Mouse (Mus musculus): ENCODE data around the gene Pramef8. TPM values are rescaled to one million over a fixed set of nuclear protein-coding genes. Genes with fewer than 3 reads are reported as not detected.

The Pramef8 gene
- polyA plus RNA-seq (2014; fragmentation: Nextera tagmentation; extraction: Ambion mirVana) = 13.6 and 13.7 TPM in 2 replicates

- Histone ChIP-seq H3K9ac (ENCODE audit: low read depth, low read length) (peak within 1 kb of the TSS; percentile 70), H3K27me3 (ENCODE audit: control insufficient read depth, insufficient read depth, low read length) (no peaks in the 10 kb centered on the region), H3K4me1 (ENCODE audit: control insufficient read depth, insufficient read depth, low read length) (no peaks in the 10 kb centered on the region), H3K9me3 (replicated peaks; ENCODE audit: control insufficient read depth, low read length) (no peaks in the 10 kb centered on the region), H3K4me2 (peak within 1 kb of the TSS; percentile 67), H3K4me3 (ENCODE audit: low read depth, low read length) (peak within 1 kb of the TSS; percentile 58), H3K36me3 (ENCODE audit: control insufficient read depth, insufficient read depth, low read length) (peaks cover 20% of the 10 kb centered on the region), H3K27ac (ENCODE audit: low read depth, low read length) (peak within 1 kb of the TSS; percentile 72)
- WGBS (ENCODE audit: insufficient replicate concordance) = under 1% methylated on average over 50 of the region's 50 CpGs
- peak; percentile 89 for ATAC-seq (replicated peaks; ENCODE audit: insufficient number of reproducible peaks, low FRiP score, low TSS enrichment)
Observed at GRCm38 (mm10) chr4:143412219-143413092, at the start of gene Pramef8. Gene Pramef8 (plus strand): TSS chr4:143412426.

DNA sequence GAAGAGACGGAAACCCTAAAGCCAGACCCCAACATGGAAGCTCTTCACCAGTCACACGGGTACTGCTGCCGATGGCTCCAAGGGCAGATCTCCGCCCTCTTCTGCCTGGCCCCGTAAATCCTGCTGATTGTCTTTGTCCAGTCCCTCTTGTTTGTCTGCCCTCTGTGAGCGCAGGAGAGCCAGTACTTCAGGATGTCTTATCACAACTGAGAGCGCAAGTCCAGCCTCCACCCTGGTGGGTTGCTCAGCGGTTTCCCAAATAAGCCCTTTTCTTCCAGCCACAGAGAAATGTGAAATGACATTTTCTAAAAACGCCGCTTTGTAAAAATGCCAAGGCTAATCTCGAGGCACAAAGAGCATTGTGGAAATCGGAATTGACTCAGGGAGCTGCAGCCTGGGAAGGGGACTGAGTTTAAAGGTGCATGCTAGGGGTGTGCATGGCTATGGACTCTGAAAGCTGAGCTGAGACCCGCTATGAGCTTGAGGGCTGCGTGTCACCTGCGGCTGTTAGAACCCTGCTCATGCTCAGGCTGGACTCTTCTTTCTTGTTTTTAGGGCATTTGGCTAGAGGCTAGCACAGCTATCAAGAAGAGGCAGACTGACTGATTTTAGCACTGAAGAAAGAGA lies 45.7 kb upstream of the Pramef8 start:
- Histone ChIP-seq H3K9ac (ENCODE audit: low read depth, low read length) (no peak overlapping the region), H3K4me1 (ENCODE audit: control insufficient read depth, insufficient read depth, low read length) (no peaks in the 10 kb centered on the region), H3K9me3 (replicated peaks; ENCODE audit: control insufficient read depth, low read length) (no peaks in the 10 kb centered on the region; the same call in 1 of the 2 replicates), H3K36me3 (ENCODE audit: control insufficient read depth, insufficient read depth, low read length) (no peaks in the 10 kb centered on the region), H3K27ac (ENCODE audit: low read depth, low read length) (no peak overlapping the region), H3K4me3 (ENCODE audit: low read depth, low read length) (no peak overlapping the region), H3K4me2 (no peak overlapping the region), H3K27me3 (ENCODE audit: control insufficient read depth, insufficient read depth, low read length) (no peaks in the 10 kb centered on the region)
- no peak for ATAC-seq (replicated peaks; ENCODE audit: insufficient number of reproducible peaks, low FRiP score, low TSS enrichment)
- WGBS (ENCODE audit: insufficient replicate concordance) = 43% methylated on average over 15 of the region's 15 CpGs

DNA sequence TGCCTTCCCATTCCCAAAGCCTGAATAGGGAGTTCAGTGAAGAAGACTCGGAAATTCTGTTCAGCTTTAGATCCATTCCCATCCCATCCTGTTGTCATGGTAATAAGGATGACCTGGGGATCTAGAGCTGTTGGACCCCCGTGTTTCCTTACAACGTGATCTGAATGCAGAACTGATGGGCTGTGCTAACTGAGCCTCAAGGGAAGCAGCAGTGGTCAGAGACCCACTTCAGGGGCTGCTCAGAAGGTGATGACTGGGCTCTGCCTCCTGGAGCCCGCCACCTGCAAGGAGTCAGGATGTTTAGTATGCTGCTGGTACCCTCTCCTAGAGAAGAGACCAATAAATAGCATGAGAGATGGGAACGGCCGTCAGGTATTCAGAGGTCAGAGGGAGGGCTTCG lies 32.7 kb upstream of the Pramef8 start:
- no peaks in the 10 kb centered on the region for H3K36me3 ChIP-seq (ENCODE audit: control insufficient read depth, insufficient read depth, low read length)
- H3K4me1 ChIP-seq (ENCODE audit: control insufficient read depth, insufficient read depth, low read length) = no peaks in the 10 kb centered on the region
- WGBS (ENCODE audit: insufficient replicate concordance) = 49% methylated on average over 7 of the region's 7 CpGs
- 0 out of 2 replicates have a peak, but pooled peaks have one; percentile 19 for ATAC-seq (replicated peaks; ENCODE audit: insufficient number of reproducible peaks, low FRiP score, low TSS enrichment)
- H3K27ac ChIP-seq (ENCODE audit: low read depth, low read length) = no peak overlapping the region
- no peak overlapping the region for H3K9ac ChIP-seq (ENCODE audit: low read depth, low read length)
- no peak overlapping the region for H3K4me2 ChIP-seq
- H3K27me3 ChIP-seq (ENCODE audit: control insufficient read depth, insufficient read depth, low read length) = no peaks in the 10 kb centered on the region
- H3K4me3 ChIP-seq (ENCODE audit: low read depth, low read length) = no peak overlapping the region
- H3K9me3 ChIP-seq (replicated peaks; ENCODE audit: control insufficient read depth, low read length) = no peaks in the 10 kb centered on the region

DNA sequence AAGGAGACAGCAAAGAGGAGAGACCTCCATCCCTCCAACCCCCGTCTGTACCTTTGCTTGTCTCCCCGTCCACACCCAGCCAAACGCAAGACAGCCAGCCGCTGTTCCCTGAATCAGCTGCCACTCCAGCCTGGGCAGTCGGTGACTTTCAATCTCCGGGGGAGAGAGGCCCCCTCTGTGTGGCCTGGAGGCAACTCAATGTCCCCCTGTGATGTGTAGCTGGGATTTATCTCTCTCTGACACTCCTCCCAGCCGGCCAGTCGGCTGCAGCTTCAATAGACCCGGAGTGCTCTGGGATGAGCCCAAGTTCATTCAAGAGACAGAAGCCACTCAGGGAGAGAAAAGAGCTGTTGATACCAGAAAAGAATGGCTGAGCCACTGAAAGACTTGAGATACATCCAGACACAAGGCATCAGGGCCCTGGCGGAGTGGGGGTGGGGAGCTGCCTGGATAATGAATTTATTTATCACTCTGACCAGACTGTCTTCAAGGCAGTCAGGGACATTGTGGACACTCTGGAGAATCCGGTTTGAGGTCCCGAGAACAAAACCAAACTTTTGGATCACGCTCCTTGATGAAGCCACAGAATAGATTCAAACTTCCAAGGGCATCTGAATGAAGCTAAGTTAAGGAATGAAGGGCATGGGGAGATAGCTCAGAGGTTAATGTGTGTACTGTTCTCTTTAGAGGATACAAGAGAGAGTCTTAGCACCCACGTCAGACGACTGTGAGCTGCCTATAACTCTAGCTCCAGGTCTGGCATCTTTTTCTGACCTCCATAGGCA lies 32.1 kb upstream of the Pramef8 start:
- H3K4me3 ChIP-seq (ENCODE audit: low read depth, low read length) = no peak overlapping the region
- H3K36me3 ChIP-seq (ENCODE audit: control insufficient read depth, insufficient read depth, low read length) = no peaks in the 10 kb centered on the region
- ATAC-seq (replicated peaks; ENCODE audit: insufficient number of reproducible peaks, low FRiP score, low TSS enrichment) = 0 out of 2 replicates have a peak, but pooled peaks have one; percentile 26
- WGBS (ENCODE audit: insufficient replicate concordance) = 22% methylated on average over 15 of the region's 15 CpGs
- H3K4me2 ChIP-seq = 0 out of 2 replicates have a peak overlapping the region, but pooled peaks have one; percentile 10
- no peak overlapping the region for H3K27ac ChIP-seq (ENCODE audit: low read depth, low read length)
- no peak overlapping the region for H3K9ac ChIP-seq (ENCODE audit: low read depth, low read length)
- no peaks in the 10 kb centered on the region for H3K27me3 ChIP-seq (ENCODE audit: control insufficient read depth, insufficient read depth, low read length)
- H3K9me3 ChIP-seq (replicated peaks; ENCODE audit: control insufficient read depth, low read length) = no peaks in the 10 kb centered on the region
- no peaks in the 10 kb centered on the region for H3K4me1 ChIP-seq (ENCODE audit: control insufficient read depth, insufficient read depth, low read length)

GRCm38 (mm10) chr4:143380716-143381004 lies 31.6 kb upstream of the Pramef8 start:
- Histone ChIP-seq H3K4me3 (ENCODE audit: low read depth, low read length) (no peak overlapping the region), H3K9me3 (replicated peaks; ENCODE audit: control insufficient read depth, low read length) (no peaks in the 10 kb centered on the region), H3K9ac (ENCODE audit: low read depth, low read length) (no peak overlapping the region), H3K4me2 (no peak overlapping the region), H3K27ac (ENCODE audit: low read depth, low read length) (no peak overlapping the region), H3K4me1 (ENCODE audit: control insufficient read depth, insufficient read depth, low read length) (no peaks in the 10 kb centered on the region), H3K36me3 (ENCODE audit: control insufficient read depth, insufficient read depth, low read length) (no peaks in the 10 kb centered on the region), H3K27me3 (ENCODE audit: control insufficient read depth, insufficient read depth, low read length) (no peaks in the 10 kb centered on the region)
- ATAC-seq (replicated peaks; ENCODE audit: insufficient number of reproducible peaks, low FRiP score, low TSS enrichment) = no peak
- WGBS (ENCODE audit: insufficient replicate concordance) = under 1% methylated on average over 5 of the region's 5 CpGs

- no peak for ATAC-seq (replicated peaks; ENCODE audit: insufficient number of reproducible peaks, low FRiP score, low TSS enrichment)
- H3K4me2 ChIP-seq = no peak overlapping the region
- no peaks in the 10 kb centered on the region for H3K9me3 ChIP-seq (replicated peaks; ENCODE audit: control insufficient read depth, low read length)
- H3K36me3 ChIP-seq (ENCODE audit: control insufficient read depth, insufficient read depth, low read length) = no peaks in the 10 kb centered on the region
- WGBS (ENCODE audit: insufficient replicate concordance) = 61% methylated on average over 3 of the region's 3 CpGs
- no peak overlapping the region for H3K27ac ChIP-seq (ENCODE audit: low read depth, low read length)
- no peaks in the 10 kb centered on the region for H3K27me3 ChIP-seq (ENCODE audit: control insufficient read depth, insufficient read depth, low read length)
- no peaks in the 10 kb centered on the region for H3K4me1 ChIP-seq (ENCODE audit: control insufficient read depth, insufficient read depth, low read length)
- no peak overlapping the region for H3K4me3 ChIP-seq (ENCODE audit: low read depth, low read length)
- H3K9ac ChIP-seq (ENCODE audit: low read depth, low read length) = no peak overlapping the region
Observed at GRCm38 (mm10) chr4:143382163-143382562, 30.1 kb upstream of the Pramef8 start.

- no peak overlapping the region for H3K9ac ChIP-seq (ENCODE audit: low read depth, low read length)
- H3K4me2 ChIP-seq = no peak overlapping the region
- ATAC-seq (replicated peaks; ENCODE audit: insufficient number of reproducible peaks, low FRiP score, low TSS enrichment) = no peak
- H3K27me3 ChIP-seq (ENCODE audit: control insufficient read depth, insufficient read depth, low read length) = no peaks in the 10 kb centered on the region
- no peak overlapping the region for H3K4me3 ChIP-seq (ENCODE audit: low read depth, low read length)
- H3K4me1 ChIP-seq (ENCODE audit: control insufficient read depth, insufficient read depth, low read length) = no peaks in the 10 kb centered on the region
- H3K27ac ChIP-seq (ENCODE audit: low read depth, low read length) = no peak overlapping the region
- no peaks in the 10 kb centered on the region for H3K9me3 ChIP-seq (replicated peaks; ENCODE audit: control insufficient read depth, low read length)
- no peaks in the 10 kb centered on the region for H3K36me3 ChIP-seq (ENCODE audit: control insufficient read depth, insufficient read depth, low read length)
- WGBS (ENCODE audit: insufficient replicate concordance) = 38% methylated on average over 4 of the region's 4 CpGs
Observed at GRCm38 (mm10) chr4:143383646-143384045, 28.6 kb upstream of the Pramef8 start.

GRCm38 (mm10) chr4:143388955-143389702 lies 23.1 kb upstream of the Pramef8 start:
- Histone ChIP-seq H3K27ac (ENCODE audit: low read depth, low read length) (no peak overlapping the region), H3K36me3 (ENCODE audit: control insufficient read depth, insufficient read depth, low read length) (no peaks in the 10 kb centered on the region), H3K4me1 (ENCODE audit: control insufficient read depth, insufficient read depth, low read length) (no peaks in the 10 kb centered on the region), H3K4me2 (peak overlapping the region; percentile 61), H3K9me3 (replicated peaks; ENCODE audit: control insufficient read depth, low read length) (no peaks in the 10 kb centered on the region), H3K4me3 (ENCODE audit: low read depth, low read length) (peak overlapping the region; percentile 37), H3K27me3 (ENCODE audit: control insufficient read depth, insufficient read depth, low read length) (no peaks in the 10 kb centered on the region; the same call in 1 of the 2 replicates), H3K9ac (ENCODE audit: low read depth, low read length) (peak overlapping the region; percentile 52; the same call in 1 of the 2 replicates)
- WGBS (ENCODE audit: insufficient replicate concordance) = 7% methylated on average over 39 of the region's 43 CpGs
- peak; percentile 70 for ATAC-seq (replicated peaks; ENCODE audit: insufficient number of reproducible peaks, low FRiP score, low TSS enrichment)

Data from heart, embryonic 11.5 days (tissue).